Mouse (Mus musculus): ENCODE results near the gene Pi4ka. TPM values are rescaled to one million over a fixed set of nuclear protein-coding genes. Genes with fewer than 3 reads are reported as not detected.

Gene Pi4ka
- 71.0 TPM for polyA plus RNA-seq (2017; shearing (Covaris generic))

GRCm38 (mm10) chr16:17405736-17406443, at the start of gene Pi4ka, which contains the start of gene Snap29:
TSS of gene Pi4ka (minus strand) at chr16:17406314.
TSS of gene Snap29 (plus strand) at chr16:17405986.

GRCm38 (mm10) chr16:17451541-17452372, 45.6 kb upstream of the Pi4ka start, which contains the start of gene Crkl:
TSS of gene Crkl (plus strand) at chr16:17451987.

GRCm38 (mm10) chr16:17331116-17331515, 75.0 kb downstream of the Pi4ka start, which contains the start of gene Serpind1:
TSS of gene Serpind1 (plus strand) at chr16:17331371.

GRCm38 (mm10) chr16:17275721-17276120, 130.4 kb downstream of the Pi4ka start, which contains the start of gene Tmem191c:
TSS of gene Tmem191c (plus strand) at chr16:17276077.

GRCm38 (mm10) chr16:17232794-17233701, 173.1 kb downstream of the Pi4ka start, which contains the start of gene Hic2:
TSS of gene Hic2 (plus strand) at chr16:17233572.

Other genes with a start within 250 kb of the Pi4ka start
- 289 TPM for gene Ube2l3, start 203.7 kb downstream of the Pi4ka start, polyA plus RNA-seq (2017; shearing (Covaris generic))
- gene Rimbp3, start 197.7 kb downstream of the Pi4ka start, polyA plus RNA-seq (2017; shearing (Covaris generic)), result not detected
- gene Hic2, start 172.7 kb downstream of the Pi4ka start, polyA plus RNA-seq (2017; shearing (Covaris generic)), result 2.4 TPM
- gene Tmem191c, start 130.2 kb downstream of the Pi4ka start, polyA plus RNA-seq (2017; shearing (Covaris generic)), result 145 TPM
- 0.29 TPM for gene Serpind1, start 74.9 kb downstream of the Pi4ka start, polyA plus RNA-seq (2017; shearing (Covaris generic))
- 19.4 TPM for gene Snap29, start 328 bp downstream of the Pi4ka start, polyA plus RNA-seq (2017; shearing (Covaris generic))
- gene Crkl, start 45.7 kb upstream of the Pi4ka start, polyA plus RNA-seq (2017; shearing (Covaris generic)), result 65.7 TPM
- gene Aifm3, start 83.3 kb upstream of the Pi4ka start, polyA plus RNA-seq (2017; shearing (Covaris generic)), result not detected
- gene Lztr1, start 102.4 kb upstream of the Pi4ka start, polyA plus RNA-seq (2017; shearing (Covaris generic)), result 72.2 TPM
- gene Thap7, start 124.8 kb upstream of the Pi4ka start, polyA plus RNA-seq (2017; shearing (Covaris generic)), result 80.5 TPM
- not detected for gene Lrrc74b, start 154.9 kb upstream of the Pi4ka start, polyA plus RNA-seq (2017; shearing (Covaris generic))
- not detected for gene P2rx6, start 155.6 kb upstream of the Pi4ka start, polyA plus RNA-seq (2017; shearing (Covaris generic))
- 1.6 TPM for gene Slc7a4, start 176.9 kb upstream of the Pi4ka start, polyA plus RNA-seq (2017; shearing (Covaris generic))
- gene Smpd4, start 213.0 kb upstream of the Pi4ka start, polyA plus RNA-seq (2017; shearing (Covaris generic)), result 20.8 TPM
- gene Ccdc74a, start 240.2 kb upstream of the Pi4ka start, polyA plus RNA-seq (2017; shearing (Covaris generic)), result 0.72 TPM

Measured in CD4-positive, CD25-positive, alpha-beta regulatory T cell (primary cell).